Mouse (Mus musculus) embryonic facial prominence, embryonic 14.5 days (tissue): ENCODE data around the gene Rnf180. TPM values are rescaled to one million over a fixed set of nuclear protein-coding genes. Genes with fewer than 3 reads are reported as not detected.

Source experiments
- ATAC-seq: fragments of 200-750 bp; cut with Nextera tagmentation; 2 replicates; pipeline ENCODE4 v1.8.0; 2017; ENCODE audit warnings: low read depth, moderate number of reproducible peaks, moderate TSS enrichment
- DNase-seq: peaks from one replicate; pipeline ENCODE4 v3.0.0-alpha.2; 2015; ENCODE audit warnings: low spot score
- H3K27ac ChIP-seq: fragments of 300-500 bp; sonication (generic); replicated peaks from 2 replicates; pipeline ENCODE4 v1.5.1; 2014; ENCODE audit warnings: low read depth, mild to moderate bottlenecking, low read length, moderate library complexity
- H3K27me3 ChIP-seq: fragments of 300-500 bp; sonication (generic); replicated peaks from 2 replicates; pipeline ENCODE4 v1.6.1; 2014; ENCODE audit warnings: low read length; ENCODE audit not compliant: control insufficient read depth, insufficient read depth
- H3K36me3 ChIP-seq: fragments of 300-500 bp; sonication (generic); 2 replicates; pipeline ENCODE4 v1.6.1; 2014; ENCODE audit warnings: low read length, mixed read lengths; ENCODE audit not compliant: control insufficient read depth, insufficient read depth
- H3K4me1 ChIP-seq: fragments of 300-500 bp; sonication (generic); 2 replicates; pipeline ENCODE4 v1.6.1; 2014; ENCODE audit warnings: antibody characterized with exemption, low read length; ENCODE audit not compliant: control insufficient read depth, insufficient read depth
- H3K4me2 ChIP-seq: fragments of 300-500 bp; sonication (generic); 2 replicates; pipeline ENCODE4 v1.6.1; 2014; ENCODE audit warnings: low read depth, mild to moderate bottlenecking, low read length, moderate library complexity, mixed read lengths
- H3K4me3 ChIP-seq: fragments of 300-500 bp; sonication (generic); 2 replicates; pipeline ENCODE4 v1.5.1; 2014; ENCODE audit warnings: low read depth, mild to moderate bottlenecking, low read length
- H3K9ac ChIP-seq: fragments of 300-500 bp; sonication (generic); 2 replicates; pipeline ENCODE4 v1.6.1; 2014; ENCODE audit warnings: low read depth, mild to moderate bottlenecking, low read length, moderate library complexity, mixed read lengths
- H3K9me3 ChIP-seq: fragments of 300-500 bp; sonication (generic); 2 replicates; pipeline ENCODE4 v1.6.1; 2016; ENCODE audit warnings: low read length; ENCODE audit not compliant: control insufficient read depth
- WGBS: fragments of 180-500 bp; shearing (Covaris S2); extraction: QIAGEN DNeasy Blood & Tissue Kit; methylation state at CpG from one replicate; pipeline ENCODE4 v1.1.7; 2014; 5-methylcytosine and 5-hydroxymethylcytosine counted together
- polyA plus RNA-seq: library from polyadenylated mRNA; unstranded; fragments of >200 nt; fragmentation: Nextera tagmentation; extraction: Ambion mirVana; gene quantifications from 2 replicates; pipeline ENCODE4 v1.2.1, GENCODE M21; 2014

Rnf180 gene
- polyA plus RNA-seq, 1 experiment from 2014 or later, result 6.1 TPM

DNA sequence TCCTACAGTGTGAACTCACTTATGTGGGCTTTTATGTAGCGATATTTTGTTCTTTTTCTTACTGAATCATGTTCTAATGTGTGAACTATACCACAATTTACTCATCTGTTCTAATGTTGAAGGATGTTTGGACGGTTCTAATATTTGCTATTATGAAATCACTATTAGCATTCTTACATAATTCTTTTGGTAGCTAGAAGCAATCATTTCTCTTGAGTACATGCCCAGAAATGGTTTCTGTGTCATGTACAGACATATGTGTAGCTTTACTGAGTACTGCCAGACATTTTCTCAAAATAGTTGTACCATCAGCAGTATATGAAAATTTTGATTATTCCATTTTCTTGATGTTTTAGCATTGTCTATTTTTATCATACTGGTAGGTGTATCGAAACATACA is 205.3 kb downstream of the Rnf180 start:
- WGBS, result 89% methylated on average over 3 of the region's 3 CpGs
- no peak overlapping the region for H3K9ac ChIP-seq
- H3K36me3 ChIP-seq, result no peaks in the 10 kb centered on the region
- H3K9me3 ChIP-seq, result no peaks in the 10 kb centered on the region
- ATAC-seq, result no peak
- no peaks in the 10 kb centered on the region for H3K27me3 ChIP-seq
- no peaks in the 10 kb centered on the region for H3K4me1 ChIP-seq
- H3K27ac ChIP-seq, result no peak overlapping the region
- H3K4me2 ChIP-seq, result no peak overlapping the region
- no peak overlapping the region for H3K4me3 ChIP-seq
- no peak for DNase-seq

DNA sequence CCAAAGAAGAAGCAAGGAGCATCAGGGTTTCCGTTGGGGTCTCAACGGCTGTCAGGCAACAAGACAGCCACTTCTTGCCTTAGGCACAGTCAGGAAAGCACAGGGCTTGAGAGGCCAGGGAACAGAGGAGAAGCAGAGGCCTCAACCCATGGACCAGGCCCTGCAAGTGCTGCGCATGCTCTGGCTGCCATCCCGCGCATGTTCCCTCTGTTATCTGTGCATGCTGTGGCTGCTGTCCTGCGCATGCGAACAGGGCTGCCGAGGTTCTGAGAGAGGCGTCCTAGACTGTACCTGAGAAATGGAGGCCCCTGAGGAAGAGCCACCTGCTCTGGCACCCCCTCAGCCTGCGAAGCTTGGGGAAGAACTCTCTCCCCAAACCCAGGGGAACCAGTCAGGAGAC is 212.8 kb downstream of the Rnf180 start, which contains the start of gene 4933425L06Rik:
Gene 4933425L06Rik, plus strand, starts transcription at position 261 of the 400 bp plus-strand sequence.
- no peak within 1 kb of the TSS for H3K4me2 ChIP-seq
- ATAC-seq (no peak), DNase-seq (no peak)
- H3K27me3 ChIP-seq, result no peaks in the 10 kb centered on the region
- WGBS, result 81% methylated on average over 8 of the region's 10 CpGs
- H3K9ac ChIP-seq, result no peak within 1 kb of the TSS
- no peaks in the 10 kb centered on the region for H3K9me3 ChIP-seq
- H3K4me3 ChIP-seq, result no peak within 1 kb of the TSS
- no peaks in the 10 kb centered on the region for H3K4me1 ChIP-seq
- no peak within 1 kb of the TSS for H3K27ac ChIP-seq
- no peaks in the 10 kb centered on the region for H3K36me3 ChIP-seq

Other genes starting within 250 kb of the Rnf180 start
- gene Rgs7bp, start 239.9 kb downstream of the Rnf180 start, polyA plus RNA-seq, result 5.0 and 5.4 TPM in 2 replicates
- gene 4933425L06Rik, start 212.7 kb downstream of the Rnf180 start, polyA plus RNA-seq, result not detected in 2 replicates
- gene Htr1a, start 148.8 kb upstream of the Rnf180 start, polyA plus RNA-seq, result 0.14 and 0.18 TPM in 2 replicates